Mouse (Mus musculus) embryonic fibroblast, embryonic 13.5 days (primary cell): Measurements from ENCODE around the gene Chia1. TPM values are rescaled to one million over a fixed set of nuclear protein-coding genes. Genes with fewer than 3 reads are reported as not detected.
"Not testable (repeated sequence)": the region's sequence is repeated elsewhere in the genome, so short reads cannot be mapped to it uniquely, and the experiment has no call there.

Experiments
- H3K27ac ChIP-seq: 2 replicates; pipeline ENCODE4 v1.5.1; 2012; ENCODE audit warnings: low read length, control low read depth, inconsistent platforms; ENCODE audit not compliant: insufficient read depth
- H3K4me1 ChIP-seq: 2 replicates; pipeline ENCODE4 v1.6.1; 2011; ENCODE audit warnings: low read length; ENCODE audit not compliant: control insufficient read depth, insufficient read depth
- H3K4me3 ChIP-seq: 2 replicates; pipeline ENCODE4 v1.5.1; 2011; ENCODE audit warnings: mild to moderate bottlenecking, control low read depth, low read length; ENCODE audit not compliant: insufficient read depth
- CTCF ChIP-seq: IDR thresholded peaks from 2 replicates; pipeline ENCODE4 v1.5.1; 2011; ENCODE audit warnings: mild to moderate bottlenecking, control low read depth, low read length, moderate library complexity, borderline replicate concordance; ENCODE audit not compliant: insufficient read depth
- POLR2A ChIP-seq: IDR thresholded peaks from 2 replicates; pipeline ENCODE4 v1.6.1; 2011; ENCODE audit warnings: low read depth, mild to moderate bottlenecking, control low read depth, low read length, moderate library complexity
- polyA plus RNA-seq: library from polyadenylated mRNA; stranded (reverse); fragments of >200 nt; gene quantifications from 2 replicates; pipeline ENCODE4 v1.2.4, GENCODE M21; 2011; ENCODE audit warnings: low read depth; ENCODE audit not compliant: missing spikeins, insufficient read length

The Chia1 gene
- not detected in 2 replicates for polyA plus RNA-seq

DNA sequence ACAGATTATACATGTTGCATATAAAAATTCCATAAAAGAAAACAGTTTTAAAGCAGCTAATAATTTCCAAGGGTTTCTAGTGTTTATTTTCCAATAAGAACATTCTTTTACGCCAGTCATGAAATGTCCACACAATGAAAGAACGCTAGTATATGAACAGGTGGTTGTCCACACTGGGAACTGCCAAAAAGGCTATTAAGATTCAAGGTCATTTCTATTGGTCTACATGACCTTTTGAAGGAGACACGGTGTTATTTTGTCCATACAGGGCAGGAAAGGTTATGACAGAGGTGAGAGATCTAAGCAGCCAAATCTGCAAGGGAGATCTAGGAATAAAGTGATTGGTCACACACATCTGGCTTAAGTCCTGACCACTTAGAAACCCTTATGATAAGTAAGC, at the start of gene Chia1:
Gene Chia1, plus strand, starts transcription at position 301 of the 400 bp plus-strand sequence.
- TF ChIP-seq POLR2A: no peak
- TF ChIP-seq CTCF: no peak
- H3K4me3 ChIP-seq: no peak within 1 kb of the TSS
- no peak within 1 kb of the TSS for H3K27ac ChIP-seq
- no peaks in the 10 kb centered on the region for H3K4me1 ChIP-seq

DNA sequence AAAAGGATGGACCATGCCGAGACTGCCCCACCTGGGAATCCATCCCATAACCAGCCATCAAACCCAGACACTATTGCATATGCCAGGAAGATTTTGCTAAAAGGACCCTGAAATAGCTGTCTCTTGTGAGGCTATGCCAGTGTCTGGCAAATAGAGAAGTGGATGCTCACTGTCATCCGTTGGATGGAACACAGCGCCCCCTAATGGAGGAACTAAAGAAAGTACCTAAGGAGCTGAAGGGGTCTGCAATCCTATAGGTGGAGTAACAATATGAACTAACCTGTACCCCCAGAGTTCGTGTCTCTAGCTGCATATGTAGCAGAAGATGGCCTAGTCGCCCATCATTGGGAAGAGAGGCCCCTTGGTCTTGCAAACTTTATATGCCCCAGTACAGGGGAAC, 45.3 kb upstream of the Chia1 start:
- not testable (repeated sequence) for H3K27ac ChIP-seq, H3K4me1 ChIP-seq, H3K4me3 ChIP-seq

DNA sequence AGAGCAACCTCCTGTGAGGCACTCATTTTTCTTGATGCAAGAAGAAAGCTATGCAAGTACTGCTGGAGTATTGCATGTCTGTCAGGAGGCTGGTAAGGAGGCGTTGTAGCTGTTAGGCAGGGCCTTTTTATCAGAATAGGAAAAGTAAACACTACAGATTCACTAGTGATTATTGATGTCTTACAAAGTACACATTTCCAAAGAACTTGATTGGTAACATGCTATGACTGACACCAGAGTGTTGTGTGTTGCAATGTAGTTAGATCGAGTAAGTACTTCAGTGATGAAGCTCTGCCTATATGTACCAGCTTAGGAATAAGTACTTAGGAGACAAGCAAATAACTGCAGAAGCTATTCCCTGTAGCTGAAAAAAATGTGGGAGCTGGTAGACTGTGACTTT, 42.0 kb upstream of the Chia1 start:
- H3K4me3 ChIP-seq: no peak overlapping the region
- TF ChIP-seq CTCF: no peak
- no peak for TF ChIP-seq POLR2A
- no peaks in the 10 kb centered on the region for H3K4me1 ChIP-seq
- no peak overlapping the region for H3K27ac ChIP-seq

DNA sequence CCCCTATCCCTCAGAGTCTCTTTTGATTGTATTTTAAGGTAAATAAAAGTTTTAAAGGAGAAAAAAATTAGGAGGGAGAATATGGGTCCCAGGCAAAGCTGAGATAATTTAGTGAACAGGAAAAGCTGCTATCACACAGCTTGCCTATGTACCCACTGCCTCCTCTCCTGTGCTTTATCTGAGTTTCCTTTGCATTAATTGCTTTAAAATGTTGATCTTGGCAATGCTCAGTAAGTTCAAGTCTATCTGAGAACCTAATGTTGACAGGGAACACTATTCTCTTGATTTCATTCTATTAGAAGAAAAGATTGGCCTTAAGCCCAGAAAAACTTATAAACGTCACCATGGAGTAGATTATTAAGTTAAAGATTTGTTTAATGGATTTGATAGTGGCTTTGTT, 38.2 kb upstream of the Chia1 start:
- no peak overlapping the region for H3K27ac ChIP-seq
- H3K4me1 ChIP-seq: no peaks in the 10 kb centered on the region
- no peak overlapping the region for H3K4me3 ChIP-seq
- TF ChIP-seq CTCF: no peak

DNA sequence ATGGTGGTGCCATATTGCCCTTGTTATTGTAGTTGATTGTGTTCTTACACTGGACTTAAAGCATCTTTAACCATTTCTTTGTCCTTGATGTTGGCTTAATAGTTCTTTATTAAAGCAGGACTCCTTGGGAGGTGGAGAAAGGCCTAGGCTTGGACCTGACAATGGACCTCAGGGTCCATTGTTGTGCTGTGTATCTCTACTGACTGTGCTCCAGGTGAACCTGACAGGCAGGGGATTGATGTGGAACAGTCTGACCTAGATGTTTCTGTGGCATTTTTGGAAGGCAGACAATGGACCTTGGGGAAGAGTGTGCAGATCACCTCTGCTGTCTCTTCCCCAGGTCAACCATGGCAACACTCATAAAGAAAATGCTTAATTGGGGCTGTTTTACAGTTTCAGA, 14.0 kb downstream of the Chia1 start:
- H3K4me1 ChIP-seq: no peaks in the 10 kb centered on the region
- TF ChIP-seq POLR2A: no peak
- TF ChIP-seq CTCF: no peak
- no peak overlapping the region for H3K4me3 ChIP-seq
- H3K27ac ChIP-seq: no peak overlapping the region

DNA sequence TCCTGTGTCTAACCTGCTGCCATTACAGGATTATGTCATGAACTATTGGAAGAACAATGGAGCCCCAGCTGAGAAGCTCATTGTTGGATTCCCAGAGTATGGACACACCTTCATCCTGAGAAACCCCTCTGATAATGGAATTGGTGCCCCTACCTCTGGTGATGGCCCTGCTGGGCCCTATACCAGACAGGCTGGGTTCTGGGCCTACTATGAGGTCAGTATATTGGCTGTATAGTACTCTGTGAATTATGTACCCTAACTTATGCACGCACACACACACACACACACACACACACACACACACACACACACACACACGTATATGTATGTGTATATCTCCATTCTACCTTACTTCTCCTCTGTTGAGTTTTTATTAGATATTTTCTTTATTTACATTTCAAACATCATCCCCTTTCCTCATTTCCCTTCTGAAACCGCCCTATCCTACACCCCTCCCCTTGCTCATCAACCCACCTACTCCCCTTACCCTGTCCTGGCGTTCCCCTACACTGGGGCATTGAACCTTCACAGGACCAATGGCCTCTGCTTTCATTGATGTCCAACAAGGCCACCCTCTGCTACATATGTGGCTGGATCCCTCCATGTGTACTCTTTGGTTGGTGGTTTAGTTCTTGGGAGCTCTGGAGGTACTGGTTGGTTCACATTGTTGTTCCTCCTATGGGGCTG, 15.9 kb downstream of the Chia1 start:
- H3K4me3 ChIP-seq: no peak overlapping the region
- H3K4me1 ChIP-seq: no peaks in the 10 kb centered on the region
- TF ChIP-seq POLR2A (no peak), CTCF (no peak)
- no peak overlapping the region for H3K27ac ChIP-seq

DNA sequence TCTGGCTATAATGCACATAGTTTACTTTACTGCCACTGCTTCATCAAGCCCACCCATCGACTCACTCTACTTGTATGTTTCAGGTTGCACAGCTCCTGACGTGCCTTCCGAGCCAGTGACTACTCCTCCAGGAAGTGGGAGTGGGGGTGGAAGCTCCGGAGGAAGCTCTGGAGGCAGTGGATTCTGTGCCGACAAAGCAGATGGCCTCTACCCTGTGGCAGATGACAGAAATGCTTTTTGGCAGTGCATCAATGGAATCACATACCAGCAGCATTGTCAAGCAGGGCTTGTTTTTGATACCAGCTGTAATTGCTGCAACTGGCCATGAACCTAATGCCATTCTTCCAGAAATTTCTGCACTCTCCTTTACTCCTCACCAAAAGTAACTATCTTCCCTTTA, 18.7 kb downstream of the Chia1 start:
- H3K27ac ChIP-seq: no peak overlapping the region
- no peak overlapping the region for H3K4me3 ChIP-seq
- H3K4me1 ChIP-seq: no peaks in the 10 kb centered on the region
- TF ChIP-seq POLR2A: no peak
- TF ChIP-seq CTCF: no peak

DNA sequence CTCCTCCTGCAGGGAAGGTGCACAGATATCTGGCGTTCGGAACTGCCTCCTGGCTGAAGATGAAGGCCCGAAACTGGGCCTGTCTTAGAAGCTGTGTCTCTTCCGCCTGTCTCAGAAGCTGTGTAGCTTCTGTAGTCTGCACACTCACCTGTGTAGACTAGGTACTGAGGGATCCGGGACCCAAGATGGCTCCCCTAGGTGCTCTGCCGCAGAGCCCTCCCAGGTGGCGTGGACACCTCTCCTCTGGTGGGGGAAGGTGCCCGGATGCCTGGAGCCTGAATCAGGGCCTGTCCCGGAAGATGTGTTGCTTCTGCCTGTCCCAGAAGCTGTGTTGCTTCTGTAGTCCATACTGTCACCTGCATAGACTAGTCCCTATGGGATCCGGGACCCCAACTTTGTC, 31.1 kb downstream of the Chia1 start:
- Histone ChIP-seq H3K4me1 (no peaks in the 10 kb centered on the region), H3K4me3 (no peak overlapping the region), H3K27ac (no peak overlapping the region)
- TF ChIP-seq CTCF: no peak
- no peak for TF ChIP-seq POLR2A

DNA sequence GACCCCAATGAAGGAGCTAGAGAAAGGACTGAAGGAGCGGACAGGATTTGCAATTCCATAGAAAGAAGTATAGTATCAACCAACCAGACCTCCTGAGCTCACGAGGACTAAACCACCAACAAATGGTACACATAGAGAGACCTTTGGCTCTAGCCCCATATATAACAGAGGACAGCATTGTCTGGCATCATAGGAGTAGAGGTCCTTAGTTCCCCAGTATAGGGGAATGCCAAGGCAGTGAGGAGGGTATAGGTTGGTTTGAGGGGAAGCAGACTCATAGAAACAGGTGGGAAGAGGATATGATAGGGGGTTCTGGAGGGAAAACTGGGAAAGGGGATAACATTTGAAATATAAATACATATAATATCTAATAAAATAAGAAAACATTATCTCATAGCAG, 41.4 kb downstream of the Chia1 start:
- H3K4me1 ChIP-seq: no peaks in the 10 kb centered on the region
- no peak for TF ChIP-seq POLR2A
- TF ChIP-seq CTCF: no peak
- no peak overlapping the region for H3K27ac ChIP-seq
- no peak overlapping the region for H3K4me3 ChIP-seq

DNA sequence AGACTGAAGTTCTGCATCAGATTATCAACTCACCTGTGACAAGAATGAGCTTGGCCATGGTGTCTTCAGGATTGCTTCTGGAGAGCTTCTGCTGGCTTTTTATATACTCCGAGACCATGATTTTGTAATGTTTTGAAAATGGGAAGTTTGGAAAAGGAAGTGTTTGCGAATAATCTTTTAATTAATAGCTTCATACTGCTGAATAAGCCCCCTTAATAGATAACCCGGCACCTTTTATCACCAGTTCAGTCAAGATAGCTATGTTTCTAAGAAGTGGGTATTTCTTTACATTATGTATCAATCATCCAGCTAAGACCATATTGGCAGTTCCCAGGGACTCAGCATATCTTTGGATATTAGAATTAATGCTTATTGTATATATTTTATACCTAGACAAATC, 54.4 kb downstream of the Chia1 start, which contains the start of gene Chil3:
Gene Chil3, minus strand, starts transcription at position 101 of the 400 bp plus-strand sequence.
- H3K4me1 ChIP-seq: no peaks in the 10 kb centered on the region
- no peak for TF ChIP-seq CTCF
- TF ChIP-seq POLR2A: no peak
- no peak within 1 kb of the TSS for H3K4me3 ChIP-seq
- no peak within 1 kb of the TSS for H3K27ac ChIP-seq
